Mouse (Mus musculus) olfactory bulb, adult 2 months (tissue): Measurements from ENCODE around the gene Cog8.

Experiments used
- CTCF ChIP-seq: fragments of 200-500 bp; IDR thresholded peaks from 2 replicates; pipeline ENCODE4 v1.5.1; 2012; ENCODE audit warnings: low read depth, mild to moderate bottlenecking, low read length, moderate library complexity; ENCODE audit not compliant: insufficient read depth
- POLR2A ChIP-seq: fragments of 200-500 bp; IDR thresholded peaks from 2 replicates; pipeline ENCODE4 v1.6.1; 2012; ENCODE audit warnings: mild to moderate bottlenecking, low read depth, low read length, moderate library complexity; ENCODE audit not compliant: insufficient read depth

DNA sequence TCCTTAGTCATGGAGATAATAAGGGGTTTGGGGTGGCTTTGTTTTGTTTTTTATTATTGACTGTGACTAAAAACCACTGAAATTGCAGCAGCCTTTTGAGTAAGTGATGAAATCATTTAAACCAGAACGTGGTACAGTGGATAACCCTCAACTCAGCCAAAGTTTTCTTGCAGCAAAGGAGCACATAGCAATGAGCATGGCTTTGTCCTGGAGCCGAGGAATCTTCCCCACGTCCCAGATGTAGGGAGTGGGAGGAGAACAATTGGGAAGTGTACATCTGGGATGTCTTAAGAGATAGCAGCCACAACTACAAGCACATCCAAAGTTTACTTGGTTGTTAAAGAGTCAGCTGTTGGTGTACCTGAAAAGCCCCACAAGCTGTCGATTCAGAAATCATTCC, 59.1 kb downstream of the Cog8 start:
- TF ChIP-seq POLR2A (no peak), CTCF (no peak)
